Mouse (Mus musculus) liver, postnatal 0 days (tissue): ENCODE results near the gene Extl1.

Source experiments
- CTCF ChIP-seq: sonication (generic); IDR thresholded peaks from 2 replicates; pipeline ENCODE4 v1.5.1; 2016; ENCODE audit warnings: antibody characterized with exemption, low read depth
- EP300 ChIP-seq: IDR thresholded peaks from 2 replicates; pipeline ENCODE4 v1.6.1; 2016; ENCODE audit warnings: antibody characterized with exemption, low read depth, mild to moderate bottlenecking

DNA sequence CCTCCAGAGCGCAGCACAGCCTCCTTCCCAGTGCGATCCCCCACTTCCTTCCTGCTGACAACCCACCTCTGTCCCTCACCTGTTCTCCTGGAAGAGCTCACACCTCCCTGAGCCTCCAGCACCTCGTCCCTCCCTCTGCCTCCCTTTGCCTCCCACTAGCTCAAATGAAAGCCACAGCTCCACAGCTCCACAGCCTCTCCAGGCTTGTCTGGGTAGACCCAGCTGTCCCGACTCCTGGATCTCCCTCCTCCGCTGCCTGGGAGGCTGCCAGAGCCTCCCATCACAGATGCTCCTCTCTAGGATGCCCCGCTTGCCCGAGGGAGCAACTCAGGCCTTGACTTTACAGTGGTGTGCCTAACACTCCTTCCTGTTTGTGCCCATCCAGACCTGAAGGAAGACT is 41.4 kb upstream of the Extl1 start:
- TF ChIP-seq CTCF (no peak), EP300 (no peak)
